Mouse (Mus musculus): Measurements from ENCODE around the gene Fam166b. TPM values are rescaled to one million over a fixed set of nuclear protein-coding genes. Genes with fewer than 3 reads are reported as not detected.

The Fam166b gene
- polyA plus RNA-seq (2014; fragmentation: Illumina TruSeq; extraction: RNeasy Lipid Tissue Mini Kit (QIAGEN cat#74804); ENCODE audit: low read depth, low replicate concordance) = not detected

DNA sequence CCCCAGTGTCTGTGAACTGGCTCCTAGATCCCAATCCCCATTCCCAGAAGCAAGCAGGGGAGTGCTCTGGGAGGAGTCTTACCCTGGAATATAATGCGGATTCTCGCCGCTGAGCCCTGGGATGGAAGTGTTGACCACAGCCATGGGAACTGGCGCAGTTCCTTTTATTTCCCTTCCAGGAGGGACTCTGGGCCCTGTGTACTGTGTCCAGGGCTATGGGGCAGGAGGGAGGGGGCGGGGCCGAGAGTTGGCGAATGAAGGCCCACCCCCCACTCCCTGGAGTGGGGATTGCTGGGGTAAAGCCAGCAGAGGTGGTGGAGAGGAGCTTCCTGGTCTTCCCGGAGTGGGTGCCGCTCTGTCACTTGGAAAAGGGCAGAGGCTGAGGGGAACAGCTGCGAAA lies at the start of gene Fam166b:
TSS of gene Fam166b (minus strand) at position 189 of the 400 bp plus-strand sequence.

DNA sequence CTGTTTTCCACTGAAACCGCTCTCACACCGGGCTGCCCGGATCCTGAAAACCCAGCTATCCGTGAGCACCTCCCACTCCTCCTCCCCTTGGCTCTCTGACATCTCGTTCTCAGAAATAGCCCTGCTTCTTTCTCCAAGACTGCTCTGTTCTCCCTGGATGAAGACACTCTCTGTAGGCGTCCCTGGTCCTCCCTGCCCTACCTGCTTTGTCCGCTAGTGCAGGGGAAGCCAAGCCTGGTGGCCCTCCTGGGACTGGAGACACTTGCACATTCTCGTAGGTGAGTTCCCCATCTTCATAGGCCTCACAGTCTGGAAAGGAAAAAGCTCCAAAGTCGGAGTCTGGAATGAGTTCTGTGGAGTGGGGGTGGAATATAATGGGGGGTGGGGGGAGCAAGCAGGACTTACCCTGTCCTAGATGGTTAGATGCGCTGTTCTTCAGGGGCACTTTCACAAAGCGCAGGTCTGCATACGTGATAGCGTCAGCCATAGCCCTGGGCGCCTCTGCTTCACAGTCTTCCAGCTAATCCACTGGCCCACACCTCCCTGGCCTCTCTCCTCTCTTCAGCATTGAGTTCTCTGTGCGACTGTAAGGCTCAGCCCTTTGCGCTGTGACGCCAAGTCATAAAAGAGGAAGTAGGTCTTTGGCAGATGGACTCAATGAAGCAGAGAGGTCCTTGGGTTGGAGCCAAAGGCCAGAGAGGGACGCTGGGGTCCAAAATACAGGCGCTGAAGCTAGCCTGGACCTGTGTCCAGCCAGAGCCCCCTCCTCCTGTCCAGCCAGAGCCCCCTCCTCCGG lies 25.3 kb upstream of the Fam166b start, which contains the start of gene Cd72:
TSS of gene Cd72 (minus strand) at position 588 of the 796 bp plus-strand sequence.

DNA sequence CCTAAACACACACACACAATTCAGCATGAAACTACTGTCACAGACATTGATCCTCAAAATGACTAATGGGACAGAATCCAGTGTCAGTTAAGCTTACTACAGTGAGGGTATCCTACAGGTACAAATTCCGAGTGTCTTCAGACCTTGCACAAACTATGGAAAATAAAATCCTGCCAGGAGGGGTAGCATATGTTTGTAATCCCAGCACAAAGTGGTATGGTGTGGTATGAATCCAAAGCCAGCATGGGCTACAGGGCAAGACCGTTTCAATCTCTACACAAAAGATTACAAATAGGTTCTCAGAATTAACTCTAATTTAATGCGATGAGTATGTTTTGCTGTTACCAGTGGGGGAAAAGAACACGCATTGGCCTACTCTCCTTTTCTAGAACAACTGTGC lies 12.7 kb upstream of the Fam166b start, which contains the start of gene Tesk1:
TSS of gene Tesk1 (plus strand) at position 301 of the 400 bp plus-strand sequence.

DNA sequence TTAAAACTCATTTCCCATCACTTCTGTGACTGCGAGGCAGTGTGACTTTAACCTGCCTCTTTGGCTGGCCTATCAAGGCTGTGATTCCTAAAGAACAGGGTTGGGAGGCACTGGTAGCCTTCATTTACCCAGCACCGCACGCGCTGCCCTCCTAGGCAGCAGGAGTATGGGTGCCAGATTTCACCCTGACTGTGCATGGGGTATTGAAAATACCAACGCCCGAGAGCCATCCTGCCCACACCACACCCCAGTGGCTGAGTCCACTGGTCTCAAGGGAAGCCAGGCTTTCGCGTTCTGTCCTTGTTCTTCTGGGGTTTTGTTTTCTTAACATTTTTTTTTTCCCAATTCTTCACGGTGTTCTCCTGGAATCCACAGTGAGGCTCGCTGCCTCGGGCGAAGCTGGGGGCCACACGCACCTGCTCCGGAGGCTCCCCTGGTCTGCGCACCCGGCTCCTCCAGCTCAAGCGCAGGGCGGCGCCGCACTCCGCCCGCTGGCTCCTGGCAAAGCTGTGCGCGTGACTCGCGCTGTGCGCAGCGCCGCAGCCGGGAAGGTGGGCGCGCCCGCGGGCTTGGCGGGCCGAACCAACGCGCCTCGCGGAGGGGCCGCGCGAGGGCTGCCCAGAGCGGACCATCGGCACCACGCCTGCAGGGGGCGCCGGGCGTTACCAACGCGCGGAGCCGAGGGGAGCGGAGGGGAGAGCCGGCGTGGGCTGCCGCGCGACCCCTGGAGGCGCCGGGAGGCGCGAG lies 47.4 kb downstream of the Fam166b start, which contains the start of gene Rusc2:
TSS of gene Rusc2 (plus strand) at position 572 of the 747 bp plus-strand sequence.

Other genes with a start within 250 kb of the Fam166b start
- gene Atp8b5, start 162.0 kb downstream of the Fam166b start, polyA plus RNA-seq (2014; fragmentation: Illumina TruSeq; extraction: RNeasy Lipid Tissue Mini Kit (QIAGEN cat#74804); ENCODE audit: low read depth, low replicate concordance) = 0.73 TPM
- not detected for gene Rusc2, start 47.2 kb downstream of the Fam166b start, polyA plus RNA-seq (2014; fragmentation: Illumina TruSeq; extraction: RNeasy Lipid Tissue Mini Kit (QIAGEN cat#74804); ENCODE audit: low read depth, low replicate concordance)
- gene Tesk1, start 12.8 kb upstream of the Fam166b start, polyA plus RNA-seq (2014; fragmentation: Illumina TruSeq; extraction: RNeasy Lipid Tissue Mini Kit (QIAGEN cat#74804); ENCODE audit: low read depth, low replicate concordance) = 0.32 TPM
- gene Cd72, start 25.5 kb upstream of the Fam166b start, polyA plus RNA-seq (2014; fragmentation: Illumina TruSeq; extraction: RNeasy Lipid Tissue Mini Kit (QIAGEN cat#74804); ENCODE audit: low read depth, low replicate concordance) = 3.5 TPM
- gene Sit1, start 54.6 kb upstream of the Fam166b start, polyA plus RNA-seq (2014; fragmentation: Illumina TruSeq; extraction: RNeasy Lipid Tissue Mini Kit (QIAGEN cat#74804); ENCODE audit: low read depth, low replicate concordance) = not detected
- gene Ccdc107, start 63.8 kb upstream of the Fam166b start, polyA plus RNA-seq (2014; fragmentation: Illumina TruSeq; extraction: RNeasy Lipid Tissue Mini Kit (QIAGEN cat#74804); ENCODE audit: low read depth, low replicate concordance) = 16.3 TPM
- 4.2 TPM for gene Arhgef39, start 70.6 kb upstream of the Fam166b start, polyA plus RNA-seq (2014; fragmentation: Illumina TruSeq; extraction: RNeasy Lipid Tissue Mini Kit (QIAGEN cat#74804); ENCODE audit: low read depth, low replicate concordance)
- gene Car9, start 77.8 kb upstream of the Fam166b start, polyA plus RNA-seq (2014; fragmentation: Illumina TruSeq; extraction: RNeasy Lipid Tissue Mini Kit (QIAGEN cat#74804); ENCODE audit: low read depth, low replicate concordance) = 2.0 TPM
- 7.9 TPM for gene Tpm2, start 94.6 kb upstream of the Fam166b start, polyA plus RNA-seq (2014; fragmentation: Illumina TruSeq; extraction: RNeasy Lipid Tissue Mini Kit (QIAGEN cat#74804); ENCODE audit: low read depth, low replicate concordance)
- 26.8 TPM for gene Creb3, start 133.2 kb upstream of the Fam166b start, polyA plus RNA-seq (2014; fragmentation: Illumina TruSeq; extraction: RNeasy Lipid Tissue Mini Kit (QIAGEN cat#74804); ENCODE audit: low read depth, low replicate concordance)
- 110 TPM for gene Tln1, start 133.6 kb upstream of the Fam166b start, polyA plus RNA-seq (2014; fragmentation: Illumina TruSeq; extraction: RNeasy Lipid Tissue Mini Kit (QIAGEN cat#74804); ENCODE audit: low read depth, low replicate concordance)
- gene Rgp1, start 149.6 kb upstream of the Fam166b start, polyA plus RNA-seq (2014; fragmentation: Illumina TruSeq; extraction: RNeasy Lipid Tissue Mini Kit (QIAGEN cat#74804); ENCODE audit: low read depth, low replicate concordance) = 3.6 TPM
- gene Gba2, start 149.7 kb upstream of the Fam166b start, polyA plus RNA-seq (2014; fragmentation: Illumina TruSeq; extraction: RNeasy Lipid Tissue Mini Kit (QIAGEN cat#74804); ENCODE audit: low read depth, low replicate concordance) = 0.93 TPM
- not detected for gene Msmp, start 155.4 kb upstream of the Fam166b start, polyA plus RNA-seq (2014; fragmentation: Illumina TruSeq; extraction: RNeasy Lipid Tissue Mini Kit (QIAGEN cat#74804); ENCODE audit: low read depth, low replicate concordance)
- gene Npr2, start 202.8 kb upstream of the Fam166b start, polyA plus RNA-seq (2014; fragmentation: Illumina TruSeq; extraction: RNeasy Lipid Tissue Mini Kit (QIAGEN cat#74804); ENCODE audit: low read depth, low replicate concordance) = 9.2 TPM
- not detected for gene Spag8, start 224.5 kb upstream of the Fam166b start, polyA plus RNA-seq (2014; fragmentation: Illumina TruSeq; extraction: RNeasy Lipid Tissue Mini Kit (QIAGEN cat#74804); ENCODE audit: low read depth, low replicate concordance)
- 13.5 TPM for gene Hint2, start 227.3 kb upstream of the Fam166b start, polyA plus RNA-seq (2014; fragmentation: Illumina TruSeq; extraction: RNeasy Lipid Tissue Mini Kit (QIAGEN cat#74804); ENCODE audit: low read depth, low replicate concordance)
- 2.0 TPM for gene Tmem8b, start 239.8 kb upstream of the Fam166b start, polyA plus RNA-seq (2014; fragmentation: Illumina TruSeq; extraction: RNeasy Lipid Tissue Mini Kit (QIAGEN cat#74804); ENCODE audit: low read depth, low replicate concordance)
- not detected for gene Fam221b, start 240.0 kb upstream of the Fam166b start, polyA plus RNA-seq (2014; fragmentation: Illumina TruSeq; extraction: RNeasy Lipid Tissue Mini Kit (QIAGEN cat#74804); ENCODE audit: low read depth, low replicate concordance)